Comparison of ENCODE assay signal across 25 mouse cellular contexts in genomic region chr4:44614066-44614667, GRCm38 (mm10).
A peak's percentile ranks its signal among the peaks of the same experiment; 100 is the strongest.
DNase-seq lines count a peak whose midpoint lies in the region; ATAC-seq and TF ChIP-seq lines count a peak whose summit lies in the region.
"Had no signal": no experiment of that assay in that cellular context is flagged by ENCODE, and none has a peak within 500 bp of the region (broad histone marks: within the 10 kb centered on the region; RNA-seq: fewer than 3 reads in every experiment).

No protein-coding gene starts in this region.

- TF ChIP-seq EP300 in CH12.LX (IDR thresholded peaks at IDR 0.05; ENCODE audit: low read length): peak; percentile 94

- no peak for TF ChIP-seq POLR2A in CH12.LX (IDR thresholded peaks at IDR 0.05; ENCODE audit: low read depth, low read length)

- TF ChIP-seq RAD21 in CH12.LX (IDR thresholded peaks at IDR 0.05; ENCODE audit: low read depth, low read length): peak; percentile 2; the same call in 1 of the 2 replicates

- H3K79me2 ChIP-seq in CH12.LX (replicated peaks; ENCODE audit: control insufficient read depth, extremely low read depth, insufficient read depth, poor library complexity, severe bottlenecking): no peaks in the 10 kb centered on the region

- dilution Hi-C loops in CH12.LX (cut with MboI; ENCODE audit: extremely low pct_ligation_motif_present, extremely low pct_unique_long_range_greater_than_20kb, low sequenced_read_pairs): no loop called here

- in situ Hi-C loops in CH12.LX (cut with MboI; ENCODE audit: low pct_ligation_motif_present, low pct_unique_long_range_greater_than_20kb, low sequenced_read_pairs): no loop called here

- no peak for ATAC-seq in midbrain, embryonic 11.5 days (ENCODE audit: low FRiP score)
- no peak for ATAC-seq in midbrain, embryonic 16.5 days
- ATAC-seq: CD4-positive, CD25-positive, alpha-beta regulatory T cell, adult 4 months; forebrain, embryonic 14.5 days; forebrain, embryonic 16.5 days had no signal

- 90% methylated on average over 8 of the region's 8 CpGs for WGBS in midbrain, embryonic 11.5 days
- 89% methylated on average over 8 of the region's 8 CpGs for WGBS in midbrain, embryonic 16.5 days

- no peaks in the 10 kb centered on the region for H3K9me3 ChIP-seq in midbrain, embryonic 11.5 days (ENCODE audit: control insufficient read depth, low read length)
- no peaks in the 10 kb centered on the region for H3K9me3 ChIP-seq in midbrain, embryonic 16.5 days (replicated peaks; ENCODE audit: control insufficient read depth, low read length, poor library complexity, severe bottlenecking)
- H3K9me3 ChIP-seq in CH12.LX (replicated peaks; ENCODE audit: low read length): no peaks in the 10 kb centered on the region
- H3K9me3 ChIP-seq: embryonic facial prominence, embryonic 13.5 days; embryonic facial prominence, embryonic 15.5 days; forebrain, embryonic 10.5 days; forebrain, embryonic 12.5 days had no signal

- no peak overlapping the region for H3K4me3 ChIP-seq in midbrain, embryonic 11.5 days (ENCODE audit: low read depth, low read length)
- no peak overlapping the region for H3K4me3 ChIP-seq in midbrain, embryonic 16.5 days (ENCODE audit: low read depth, low read length)
- no peak overlapping the region for H3K4me3 ChIP-seq in CH12.LX (replicated peaks in 1 of 3; ENCODE audit: low read depth in 2 of 3, low read length in 2 of 3, poor library complexity in 1 of 3)
- H3K4me3 ChIP-seq: embryonic facial prominence, embryonic 13.5 days; embryonic facial prominence, embryonic 15.5 days; erythroblast, embryonic 14.5 days; forebrain, embryonic 10.5 days; forebrain, embryonic 12.5 days had no signal

- H3K36me3 ChIP-seq in midbrain, embryonic 11.5 days (ENCODE audit: control insufficient read depth, insufficient read depth, low read length): no peaks in the 10 kb centered on the region
- no peaks in the 10 kb centered on the region for H3K36me3 ChIP-seq in midbrain, embryonic 16.5 days (ENCODE audit: control insufficient read depth, insufficient read depth, low read length)
- H3K36me3 ChIP-seq in CH12.LX (replicated peaks in 1 of 2; ENCODE audit: control insufficient read depth in 1 of 2, insufficient read depth in 1 of 2, low read length in 1 of 2): peaks cover 14 to 76% of the 10 kb centered on the region in 2 experiments
- H3K36me3 ChIP-seq in splenic B cell, adult 2 months (ENCODE audit: control insufficient read depth, insufficient read depth, low read length, poor library complexity, severe bottlenecking): peaks cover 29% of the 10 kb centered on the region
- H3K36me3 ChIP-seq: embryonic facial prominence, embryonic 13.5 days; embryonic facial prominence, embryonic 15.5 days; forebrain, embryonic 10.5 days; forebrain, embryonic 12.5 days had no signal

- H3K4me1 ChIP-seq in midbrain, embryonic 11.5 days (ENCODE audit: control insufficient read depth, insufficient read depth, low read length): no peaks in the 10 kb centered on the region
- H3K4me1 ChIP-seq in midbrain, embryonic 16.5 days (ENCODE audit: control insufficient read depth, insufficient read depth, low read length): no peaks in the 10 kb centered on the region
- H3K4me1 ChIP-seq in CH12.LX (ENCODE audit: control insufficient read depth in 1 of 2, insufficient read depth in 2 of 2): peaks cover 48 to 100% of the 10 kb centered on the region in 2 experiments
- H3K4me1 ChIP-seq: embryonic facial prominence, embryonic 13.5 days; embryonic facial prominence, embryonic 15.5 days; forebrain, embryonic 10.5 days; forebrain, embryonic 12.5 days had no signal

- no peak for TF ChIP-seq CTCF in CH12.LX (conservative IDR thresholded peaks at IDR 0.05 in 1 of 2, IDR thresholded peaks at IDR 0.05 in 1 of 2; ENCODE audit: low read depth in 2 of 2, low read length in 2 of 2)

- DNase-seq in midbrain, embryonic 11.5 days (ENCODE audit: low spot score, missing footprints): peak; percentile 61
- peak; percentile 49 to 54 for DNase-seq in spleen, postnatal 36 days (ENCODE audit: low spot score in 2 of 2)
- no peak for DNase-seq in spleen, postnatal 10 days (ENCODE audit: low spot score in 2 of 2)
- peak; percentile 88 for DNase-seq in CH12.LX (ENCODE audit: extremely low read depth)
- peak; percentile 75 for DNase-seq in splenic B cell, adult 2 months (ENCODE audit: low read depth, low spot score)
- no peak for DNase-seq in cerebellum, adult 9-10 months
- no peak for DNase-seq in thymus, adult 18-20 months
- DNase-seq: adrenal gland, adult 2 months; adrenal gland, postnatal 10 days; adrenal gland, postnatal 25 days; cerebellum, adult 11 months; cerebellum, adult 18-20 months; cerebellum, adult 8-10 months; cerebellum, postnatal 10 days; cerebellum, postnatal 25 days; embryo, embryonic 11 days had no signal

- H3K4me2 ChIP-seq in midbrain, embryonic 11.5 days: no peak overlapping the region
- H3K4me2 ChIP-seq in midbrain, embryonic 16.5 days (ENCODE audit: low read length): no peak overlapping the region
- H3K4me2 ChIP-seq in CH12.LX (ENCODE audit: insufficient read depth, low read depth, poor library complexity, severe bottlenecking): peak overlapping the region; percentile 52
- H3K4me2 ChIP-seq: embryonic facial prominence, embryonic 13.5 days; embryonic facial prominence, embryonic 15.5 days; forebrain, embryonic 12.5 days had no signal

- H3K27me3 ChIP-seq in midbrain, embryonic 11.5 days (ENCODE audit: control insufficient read depth, insufficient read depth, low read length): no peaks in the 10 kb centered on the region
- no peaks in the 10 kb centered on the region for H3K27me3 ChIP-seq in midbrain, embryonic 16.5 days (ENCODE audit: control insufficient read depth, insufficient read depth, low read depth, low read length)
- H3K27me3 ChIP-seq in CH12.LX (replicated peaks): no peaks in the 10 kb centered on the region
- H3K27me3 ChIP-seq in splenic B cell, adult 2 months (ENCODE audit: control insufficient read depth, insufficient read depth, low read length, poor library complexity, severe bottlenecking): no peaks in the 10 kb centered on the region
- H3K27me3 ChIP-seq: embryonic facial prominence, embryonic 13.5 days; embryonic facial prominence, embryonic 15.5 days; forebrain, embryonic 12.5 days had no signal

- no peak overlapping the region for H3K9ac ChIP-seq in midbrain, embryonic 11.5 days (ENCODE audit: low read length)
- H3K9ac ChIP-seq in midbrain, embryonic 16.5 days (ENCODE audit: low read depth, low read length): no peak overlapping the region
- H3K9ac ChIP-seq in CH12.LX (ENCODE audit: insufficient read depth, low read depth): no peak overlapping the region
- H3K9ac ChIP-seq: embryonic facial prominence, embryonic 13.5 days; embryonic facial prominence, embryonic 15.5 days; forebrain, embryonic 12.5 days had no signal

- no peak overlapping the region for H3K27ac ChIP-seq in midbrain, embryonic 11.5 days (ENCODE audit: low read depth, low read length)
- no peak overlapping the region for H3K27ac ChIP-seq in midbrain, embryonic 16.5 days (ENCODE audit: low read length)
- peak overlapping the region; percentile 65 for H3K27ac ChIP-seq in CH12.LX (ENCODE audit: insufficient read depth, low read depth)
- H3K27ac ChIP-seq: embryonic facial prominence, embryonic 13.5 days; embryonic facial prominence, embryonic 15.5 days; forebrain, embryonic 10.5 days; forebrain, embryonic 12.5 days had no signal

TF ChIP-seq in CH12.LX, 34 proteins besides CTCF, POLR2A, EP300 and RAD21 (continues in another document):
- TF ChIP-seq ELF1 (IDR thresholded peaks at IDR 0.05; ENCODE audit: low read depth, low read length) (no peak; the same call in 1 of the 2 replicates), SIN3A (IDR thresholded peaks at IDR 0.05; ENCODE audit: low read length) (peak; percentile 59; the same call in 1 of the 2 replicates), NELFE (IDR thresholded peaks at IDR 0.05; ENCODE audit: low read depth, low read length) (no peak), ZMIZ1 (IDR thresholded peaks at IDR 0.05; ENCODE audit: low read depth, low read length) (no peak), HCFC1 (IDR thresholded peaks at IDR 0.05; ENCODE audit: low read depth, low read length) (no peak), BHLHE40 (IDR thresholded peaks at IDR 0.05; ENCODE audit: low read depth, low read length) (peak; percentile 81), PAX5 (IDR thresholded peaks at IDR 0.05; ENCODE audit: low read length) (no peak), GABPA (IDR thresholded peaks at IDR 0.05; ENCODE audit: insufficient replicate concordance, low read depth, low read length) (no peak), MXI1 (IDR thresholded peaks at IDR 0.05; ENCODE audit: low read depth, low read length) (no peak), ZKSCAN1 (IDR thresholded peaks at IDR 0.05; ENCODE audit: borderline replicate concordance, low read depth, low read length) (no peak), USF2 (conservative IDR thresholded peaks at IDR 0.05; ENCODE audit: low read depth, low read length) (no peak), MAX (IDR thresholded peaks at IDR 0.05; ENCODE audit: low read length) (no peak; the same call in 1 of the 2 replicates), POLR2AphosphoS2 (IDR thresholded peaks at IDR 0.05; ENCODE audit: low read depth, low read length) (no peak), MAZ (IDR thresholded peaks at IDR 0.05; ENCODE audit: low read depth, low read length) (no peak), E2F4 (IDR thresholded peaks at IDR 0.05; ENCODE audit: insufficient replicate concordance, low read depth, low read length) (no peak), JUN (IDR thresholded peaks at IDR 0.05; ENCODE audit: insufficient read depth, low read depth, low read length) (no peak; the same call in 1 of the 2 replicates), RCOR1 (conservative IDR thresholded peaks at IDR 0.05; ENCODE audit: low read depth, low read length) (peak; percentile 91; the same call in 1 of the 2 replicates), KAT2A (IDR thresholded peaks at IDR 0.05; ENCODE audit: insufficient replicate concordance, low read length) (no peak), UBTF (IDR thresholded peaks at IDR 0.05; ENCODE audit: low read depth, low read length) (no peak), MEF2A (IDR thresholded peaks at IDR 0.05; ENCODE audit: borderline replicate concordance, low read depth, low read length) (peak; percentile 81; the same call in 1 of the 2 replicates), MYC (IDR thresholded peaks at IDR 0.05; ENCODE audit: low read depth, low read length) (0 out of 2 replicates have a peak, but pooled peaks have one; percentile 24), IRF4 (IDR thresholded peaks at IDR 0.05; ENCODE audit: low read depth, low read length) (peak; percentile 87), TCF12 (IDR thresholded peaks at IDR 0.05; ENCODE audit: low read depth, low read length) (peak; percentile 78), MAFK (IDR thresholded peaks at IDR 0.05; ENCODE audit: insufficient replicate concordance, low read length) (peak; percentile 82), CHD2 (IDR thresholded peaks at IDR 0.05; ENCODE audit: low read length) (peak; percentile 73; the same call in 1 of the 2 replicates), SMC3 (IDR thresholded peaks at IDR 0.05; ENCODE audit: low read depth, low read length) (no peak), CHD1 (IDR thresholded peaks at IDR 0.05; ENCODE audit: low read depth, low read length) (no peak)

Comparison
In these comparisons a context has a peak if more than half of its experiments do, and no peak if none do; other contexts are left out.
1. DNase-seq: peak in midbrain, embryonic 11.5 days (single experiment), spleen, postnatal 36 days (2 of 2), CH12.LX (single experiment) and splenic B cell, adult 2 months (single experiment); none in spleen, postnatal 10 days (0 of 2), cerebellum, adult 9-10 months (single experiment) and thymus, adult 18-20 months (0 of 2).